Mouse (Mus musculus) kidney, postnatal 0 days (tissue): ENCODE results near the gene Ascl5. TPM values are rescaled to one million over a fixed set of nuclear protein-coding genes. Genes with fewer than 3 reads are reported as not detected.

ENCODE experiments used
- ATAC-seq: fragments of 200-750 bp; cut with Nextera tagmentation; replicated peaks from 2 replicates; pipeline ENCODE4 v1.8.0; 2017; ENCODE audit warnings: low read depth, moderate number of reproducible peaks, moderate TSS enrichment, moderate library complexity; ENCODE audit not compliant: low FRiP score
- DNase-seq: peaks from one replicate; pipeline ENCODE4 v3.0.0-alpha.2; 2016; ENCODE audit warnings: low spot score
- H3K27ac ChIP-seq: fragments of 300-500 bp; sonication (generic); 2 replicates; pipeline ENCODE4 v1.5.1; 2014; ENCODE audit warnings: mild to moderate bottlenecking
- H3K27me3 ChIP-seq: fragments of 300-500 bp; sonication (generic); 2 replicates; pipeline ENCODE4 v1.6.1; 2014; ENCODE audit warnings: low read length, mixed read lengths; ENCODE audit not compliant: insufficient read depth
- H3K36me3 ChIP-seq: fragments of 300-500 bp; sonication (generic); 2 replicates; pipeline ENCODE4 v1.6.1; 2014; ENCODE audit warnings: low read length, mixed read lengths; ENCODE audit not compliant: insufficient read depth
- H3K4me1 ChIP-seq: fragments of 300-500 bp; sonication (generic); replicated peaks from 2 replicates; pipeline ENCODE4 v1.6.1; 2014; ENCODE audit warnings: antibody characterized with exemption, low read length, mixed read lengths; ENCODE audit not compliant: insufficient read depth
- H3K4me2 ChIP-seq: fragments of 300-500 bp; sonication (generic); 2 replicates; pipeline ENCODE4 v1.6.1; 2014; ENCODE audit warnings: mild to moderate bottlenecking, low read length, moderate library complexity, mixed read lengths
- H3K4me3 ChIP-seq: fragments of 300-500 bp; sonication (generic); replicated peaks from 2 replicates; pipeline ENCODE4 v1.5.1; 2014; ENCODE audit warnings: low read depth, low read length
- H3K9ac ChIP-seq: fragments of 300-500 bp; sonication (generic); 2 replicates; pipeline ENCODE4 v1.6.1; 2014; ENCODE audit warnings: low read depth, low read length
- H3K9me3 ChIP-seq: fragments of 300-500 bp; sonication (generic); replicated peaks from 2 replicates; pipeline ENCODE4 v1.6.1; 2016; ENCODE audit warnings: low read length, inconsistent platforms, mixed read lengths
- CTCF ChIP-seq: IDR thresholded peaks from 2 replicates; pipeline ENCODE4 v1.5.1; 2016; ENCODE audit warnings: antibody characterized with exemption, low read depth, mild to moderate bottlenecking, moderate library complexity
- WGBS: fragments of 180-500 bp; shearing (Covaris S2); extraction: QIAGEN DNeasy Blood & Tissue Kit; methylation state at CpG from one replicate; pipeline ENCODE4 v1.1.7; 2014; 5-methylcytosine and 5-hydroxymethylcytosine counted together
- polyA plus RNA-seq: library from polyadenylated mRNA; unstranded; fragments of >200 nt; fragmentation: Nextera tagmentation; extraction: Ambion mirVana; gene quantifications from 2 replicates; pipeline ENCODE4 v1.2.1, GENCODE M21; 2015

Ascl5 gene
- polyA plus RNA-seq, 1 experiment from 2014 or later, result not detected

DNA sequence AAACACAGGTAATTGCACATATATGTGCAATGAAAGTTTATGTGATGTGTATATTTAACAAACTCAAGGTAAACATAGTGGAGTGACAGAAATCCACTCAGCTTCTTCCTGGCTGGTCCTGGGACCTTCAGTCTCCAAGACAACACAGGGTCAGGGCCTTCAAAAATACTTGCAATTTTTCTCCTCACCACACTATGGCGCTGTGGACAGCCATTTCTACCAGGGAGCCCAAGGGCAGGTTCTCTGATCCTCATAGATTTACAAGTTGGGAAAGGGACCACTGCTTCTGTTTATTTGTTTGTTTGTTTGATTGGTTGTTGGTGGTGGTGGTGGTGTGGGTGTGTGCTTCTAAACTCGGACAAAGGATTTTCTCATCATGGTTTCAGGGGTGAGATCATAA lies 3.2 kb upstream of the Ascl5 start:
- Histone ChIP-seq H3K4me1 (peaks cover 7% of the 10 kb centered on the region; the same call in 1 of the 2 replicates), H3K36me3 (no peaks in the 10 kb centered on the region), H3K4me2 (no peak overlapping the region), H3K27me3 (peaks cover 23% of the 10 kb centered on the region), H3K9ac (no peak overlapping the region), H3K27ac (no peak overlapping the region), H3K4me3 (no peak overlapping the region), H3K9me3 (no peaks in the 10 kb centered on the region)
- 10% methylated on average over 2 of the region's 2 CpGs for WGBS
- TF ChIP-seq CTCF, result peak; percentile 75
- ATAC-seq (no peak), DNase-seq (peak; percentile 65)

DNA sequence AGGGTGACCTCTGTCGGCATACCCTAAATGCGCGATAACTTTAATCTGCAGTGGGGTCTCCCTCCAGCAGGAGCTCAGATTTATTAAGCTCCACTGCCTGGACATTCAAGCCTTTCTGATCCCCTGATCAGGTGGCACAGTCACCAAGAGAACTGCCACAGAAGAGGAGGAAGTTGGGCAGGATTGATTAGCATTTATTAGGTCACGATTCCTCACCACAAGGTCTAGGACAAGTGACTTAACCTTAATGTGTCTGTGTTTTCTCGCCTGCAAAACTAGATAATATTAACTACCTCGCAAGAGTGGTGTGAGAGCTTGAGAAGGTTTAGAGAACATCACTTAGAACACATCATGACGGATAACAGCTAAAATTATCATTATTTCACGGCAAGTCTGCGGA lies 2.7 kb upstream of the Ascl5 start:
- H3K4me3 ChIP-seq, result no peak overlapping the region
- H3K4me1 ChIP-seq, result peaks cover 7% of the 10 kb centered on the region; the same call in 1 of the 2 replicates
- no peak for ATAC-seq
- TF ChIP-seq CTCF, result no peak
- DNase-seq, result no peak
- H3K36me3 ChIP-seq, result no peaks in the 10 kb centered on the region
- no peak overlapping the region for H3K4me2 ChIP-seq
- no peak overlapping the region for H3K27ac ChIP-seq
- H3K9me3 ChIP-seq, result no peaks in the 10 kb centered on the region
- WGBS, result 73% methylated on average over 9 of the region's 9 CpGs
- H3K27me3 ChIP-seq, result peaks cover 28% of the 10 kb centered on the region
- H3K9ac ChIP-seq, result no peak overlapping the region

DNA sequence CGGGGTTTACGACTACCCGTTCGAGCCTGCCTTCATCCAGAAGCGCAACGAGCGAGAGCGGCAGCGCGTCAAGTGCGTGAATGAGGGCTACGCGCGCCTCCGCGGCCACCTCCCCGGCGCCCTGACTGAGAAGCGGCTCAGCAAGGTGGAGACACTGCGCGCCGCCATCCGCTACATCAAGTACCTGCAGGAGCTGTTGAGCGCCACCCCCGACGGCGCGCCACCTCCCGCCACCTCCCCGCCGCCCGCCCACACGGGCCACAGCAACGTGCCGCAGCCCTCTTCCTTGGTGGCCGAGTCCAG lies 360 bp downstream of the Ascl5 start:
- ATAC-seq (peak; percentile 19), DNase-seq (no peak)
- Histone ChIP-seq H3K4me3 (peak overlapping the region; percentile 24; the same call in 1 of the 2 replicates), H3K36me3 (no peaks in the 10 kb centered on the region), H3K9me3 (no peaks in the 10 kb centered on the region), H3K27me3 (peaks cover 29% of the 10 kb centered on the region), H3K4me1 (peaks cover 7% of the 10 kb centered on the region; the same call in 1 of the 2 replicates), H3K4me2 (peak overlapping the region; percentile 42), H3K9ac (no peak overlapping the region), H3K27ac (no peak overlapping the region)
- under 1% methylated on average over 36 of the region's 36 CpGs for WGBS
- TF ChIP-seq CTCF, result no peak

DNA sequence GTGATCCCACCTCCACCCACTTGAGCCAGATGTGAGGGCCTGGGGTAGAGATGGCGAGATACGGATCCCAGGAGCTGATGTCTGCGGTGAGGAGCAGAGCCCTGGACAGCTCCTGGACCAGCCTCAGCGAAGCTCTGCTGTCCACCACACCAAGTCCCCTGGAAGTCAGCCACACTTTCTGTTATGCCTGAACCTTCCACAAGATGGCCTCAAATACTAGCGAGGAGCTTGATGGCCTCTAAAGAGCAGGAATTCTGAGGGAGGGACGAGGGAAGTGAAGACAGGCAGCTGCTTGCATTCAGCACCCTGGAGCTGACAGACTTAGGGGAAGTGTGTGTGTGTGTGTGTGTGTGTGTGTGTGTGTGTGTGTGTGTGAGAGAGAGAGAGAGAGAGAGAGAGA lies 861 bp downstream of the Ascl5 start:
- H3K36me3 ChIP-seq, result no peaks in the 10 kb centered on the region
- H3K4me2 ChIP-seq, result peak overlapping the region; percentile 42; the same call in 1 of the 2 replicates
- peak; percentile 98 for DNase-seq
- H3K27ac ChIP-seq, result no peak overlapping the region
- 0 out of 2 replicates have a peak overlapping the region, but pooled peaks have one; percentile 24 for H3K4me3 ChIP-seq
- no peaks in the 10 kb centered on the region for H3K9me3 ChIP-seq
- TF ChIP-seq CTCF, result peak; percentile 87
- H3K27me3 ChIP-seq, result peaks cover 29% of the 10 kb centered on the region
- H3K9ac ChIP-seq, result no peak overlapping the region
- ATAC-seq, result peak; percentile 78
- under 1% methylated on average over 6 of the region's 6 CpGs for WGBS
- H3K4me1 ChIP-seq, result peaks cover 7% of the 10 kb centered on the region; the same call in 1 of the 2 replicates

DNA sequence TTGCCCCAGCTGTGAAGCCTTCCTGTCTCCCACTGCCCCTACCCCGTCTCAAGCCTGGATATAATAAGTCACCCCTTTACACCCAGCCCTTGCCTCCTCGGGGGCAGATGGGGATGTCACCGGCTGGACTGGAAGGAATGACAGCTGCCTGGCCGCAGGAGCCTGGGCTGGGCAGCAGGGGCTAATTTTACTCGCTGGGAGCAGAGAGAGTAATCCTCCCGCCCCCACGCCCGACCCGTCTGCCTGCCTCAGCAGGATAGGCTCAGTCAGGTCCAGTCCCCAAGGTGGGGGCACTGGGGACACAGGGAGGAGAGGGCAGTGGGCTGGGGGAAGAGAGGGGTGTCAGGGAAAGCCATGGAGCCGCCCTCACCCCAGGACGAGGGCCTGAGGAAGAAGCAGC lies 1.9 kb downstream of the Ascl5 start, which contains the start of gene Cacna1s:
Gene Cacna1s (plus strand): TSS at position 204 of the 400 bp plus-strand sequence.
- ATAC-seq, result no peak
- peaks cover 29% of the 10 kb centered on the region for H3K27me3 ChIP-seq
- WGBS, result 37% methylated on average over 11 of the region's 11 CpGs
- no peak for TF ChIP-seq CTCF
- H3K9me3 ChIP-seq, result no peaks in the 10 kb centered on the region
- no peak for DNase-seq
- no peak within 1 kb of the TSS for H3K27ac ChIP-seq
- no peak within 1 kb of the TSS for H3K4me2 ChIP-seq
- no peak within 1 kb of the TSS for H3K9ac ChIP-seq
- H3K36me3 ChIP-seq, result no peaks in the 10 kb centered on the region
- no peak within 1 kb of the TSS for H3K4me3 ChIP-seq
- peaks cover 7% of the 10 kb centered on the region; the same call in 1 of the 2 replicates for H3K4me1 ChIP-seq

DNA sequence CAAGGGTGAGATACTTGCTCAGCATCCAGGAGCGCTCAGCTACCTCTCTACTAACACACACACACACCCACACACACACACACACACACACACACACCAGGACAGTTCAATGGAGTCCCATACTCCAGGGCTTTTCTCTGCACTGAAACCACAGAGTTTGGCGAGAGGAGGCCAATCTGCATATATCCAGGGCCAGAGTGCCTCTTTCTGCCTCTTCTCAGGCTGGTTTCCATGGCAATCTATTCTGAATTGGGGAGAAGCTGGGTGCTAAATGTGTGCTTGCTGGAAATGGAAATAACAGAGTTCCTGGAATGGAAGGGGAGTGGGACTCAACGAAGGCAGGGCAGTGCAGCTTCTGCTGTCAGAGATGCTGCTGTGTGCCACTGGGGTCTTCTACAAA lies 5.2 kb downstream of the Ascl5 start:
- no peak overlapping the region for H3K4me3 ChIP-seq
- H3K4me1 ChIP-seq, result peaks cover 5% of the 10 kb centered on the region; the same call in 1 of the 2 replicates
- H3K27me3 ChIP-seq, result peaks cover 14% of the 10 kb centered on the region
- DNase-seq, result no peak
- no peak overlapping the region for H3K27ac ChIP-seq
- no peak overlapping the region for H3K9ac ChIP-seq
- no peaks in the 10 kb centered on the region for H3K36me3 ChIP-seq
- no peak for TF ChIP-seq CTCF
- H3K4me2 ChIP-seq, result no peak overlapping the region
- WGBS, result 77% methylated on average over 3 of the region's 3 CpGs
- no peaks in the 10 kb centered on the region for H3K9me3 ChIP-seq
- ATAC-seq, result no peak

DNA sequence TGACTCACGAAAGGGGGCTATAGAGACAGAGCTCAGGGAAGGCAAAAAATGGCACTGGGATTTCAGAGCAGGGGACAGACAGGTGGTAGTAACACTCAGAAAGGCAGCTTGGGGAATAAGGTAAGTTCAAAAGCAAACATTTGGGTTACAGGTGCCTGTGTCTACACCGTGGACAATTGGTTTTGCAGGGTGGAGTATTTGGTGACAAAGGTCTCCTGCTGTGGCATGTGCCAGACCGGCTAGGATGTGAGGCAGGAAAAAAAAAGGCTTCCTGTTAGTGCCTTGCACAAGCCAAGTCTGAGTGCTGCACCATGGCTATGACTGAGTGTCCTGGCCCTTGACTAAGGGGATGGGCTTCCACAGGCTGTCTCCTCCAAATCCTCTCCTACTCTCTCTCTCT lies 8.0 kb downstream of the Ascl5 start:
- H3K9ac ChIP-seq, result no peak overlapping the region
- TF ChIP-seq CTCF, result no peak
- DNase-seq, result no peak
- 34% methylated on average over 3 of the region's 3 CpGs for WGBS
- ATAC-seq, result no peak
- no peaks in the 10 kb centered on the region for H3K4me1 ChIP-seq
- no peaks in the 10 kb centered on the region for H3K36me3 ChIP-seq
- no peak overlapping the region for H3K27ac ChIP-seq
- H3K4me2 ChIP-seq, result no peak overlapping the region
- H3K4me3 ChIP-seq, result no peak overlapping the region
- no peaks in the 10 kb centered on the region for H3K9me3 ChIP-seq
- no peaks in the 10 kb centered on the region for H3K27me3 ChIP-seq
